Mouse (Mus musculus): ENCODE results near the gene Osbpl8.
A peak's percentile ranks its signal among the peaks of the same experiment; 100 is the strongest.
"Not testable (repeated sequence)": the region's sequence is repeated elsewhere in the genome, so short reads cannot be mapped to it uniquely, and the experiment has no call there.

Osbpl8 gene

DNA sequence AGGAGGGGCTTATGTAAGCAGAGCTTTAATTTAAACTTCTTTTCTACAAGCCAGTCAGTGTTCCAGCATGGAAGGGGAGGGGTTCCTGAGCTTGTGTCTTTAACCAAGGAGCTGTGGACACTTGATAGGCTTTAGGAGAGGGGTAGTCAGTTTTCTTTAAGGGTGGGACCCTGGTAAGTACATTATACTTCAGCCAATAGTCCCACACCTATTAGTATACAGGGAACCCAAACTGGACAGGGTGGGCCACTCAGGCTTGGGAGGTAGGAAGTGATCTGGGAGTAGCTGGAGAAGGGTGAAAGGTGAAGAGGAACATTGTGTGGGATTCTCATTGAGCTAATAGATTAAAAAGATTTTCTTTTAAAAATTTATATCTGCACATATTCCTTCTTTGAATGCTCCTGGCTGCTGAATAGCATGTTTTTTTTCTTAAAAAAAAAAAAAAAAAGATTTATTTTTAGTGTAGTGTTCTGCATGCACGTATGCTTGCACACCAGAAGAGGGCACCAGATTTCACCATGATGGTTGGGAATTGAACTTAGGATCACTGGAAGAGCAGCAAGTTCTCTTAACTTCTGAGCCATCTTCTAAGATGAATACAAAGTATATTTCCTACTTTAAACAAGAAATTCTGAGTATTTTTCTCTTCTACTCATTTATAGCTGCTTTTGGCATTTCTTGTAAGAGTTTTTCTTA lies 21.2 kb downstream of the Osbpl8 start:
- DNase-seq (ENCODE audit: low read depth, low spot score), result no peak

DNA sequence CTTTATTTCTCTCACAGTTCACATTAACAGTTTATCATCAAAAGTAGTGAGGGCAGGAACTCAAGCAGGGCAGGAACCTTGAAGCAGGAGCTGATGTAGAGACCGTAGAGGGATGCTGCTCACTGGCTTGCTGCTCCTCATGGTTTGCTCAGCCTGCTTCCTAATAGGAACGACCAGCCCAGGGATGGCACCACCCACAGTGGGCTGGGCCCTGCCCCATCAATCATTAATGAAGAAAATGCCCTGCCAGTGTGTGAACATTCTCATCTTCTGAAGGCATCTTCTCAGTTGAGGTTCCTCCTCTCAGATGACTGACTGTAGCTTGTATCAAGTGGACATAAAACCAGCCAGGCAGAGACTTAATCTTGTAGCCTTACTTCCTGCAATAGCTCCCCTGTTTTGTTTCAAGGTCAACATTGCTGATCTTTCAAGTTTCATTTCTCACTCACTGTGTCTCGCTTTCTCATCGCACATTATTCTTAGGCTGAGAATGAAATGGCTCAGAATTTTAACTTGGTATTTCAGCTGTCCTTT lies 24.5 kb downstream of the Osbpl8 start:
- DNase-seq (ENCODE audit: low read depth, low spot score), result no peak

DNA sequence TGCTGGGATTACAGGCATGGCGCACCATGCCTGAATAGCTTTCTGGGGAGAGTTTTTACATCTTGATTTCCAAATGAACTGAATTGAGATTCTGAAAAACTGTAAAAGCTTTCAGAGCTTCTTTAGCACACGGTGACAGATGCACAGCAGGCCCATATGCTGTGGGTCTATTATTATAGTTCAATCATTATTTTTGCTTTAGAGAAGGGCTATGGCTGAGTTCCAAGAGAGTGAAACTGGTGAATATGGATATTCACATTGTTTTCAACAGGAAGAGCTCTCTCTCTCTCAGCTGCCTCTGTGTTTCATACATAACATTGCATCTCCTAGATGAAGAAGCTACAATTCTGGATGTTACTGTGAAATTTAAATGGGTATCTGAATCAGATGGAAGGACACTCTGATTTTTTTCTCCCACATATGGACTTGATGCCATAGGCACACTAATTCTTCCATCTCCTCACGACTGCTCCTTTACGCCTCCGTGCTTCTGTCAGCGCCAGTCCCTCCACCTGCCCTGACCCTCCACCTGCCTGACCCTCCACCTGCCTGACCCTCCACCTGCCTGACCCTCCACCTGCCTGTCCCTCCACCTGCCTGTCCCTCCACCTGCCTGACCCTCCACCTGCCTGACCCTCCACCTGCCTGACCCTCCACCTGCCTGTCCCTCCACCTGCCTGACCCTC lies 25.7 kb downstream of the Osbpl8 start:
- no peak for DNase-seq (ENCODE audit: low read depth, low spot score)

DNA sequence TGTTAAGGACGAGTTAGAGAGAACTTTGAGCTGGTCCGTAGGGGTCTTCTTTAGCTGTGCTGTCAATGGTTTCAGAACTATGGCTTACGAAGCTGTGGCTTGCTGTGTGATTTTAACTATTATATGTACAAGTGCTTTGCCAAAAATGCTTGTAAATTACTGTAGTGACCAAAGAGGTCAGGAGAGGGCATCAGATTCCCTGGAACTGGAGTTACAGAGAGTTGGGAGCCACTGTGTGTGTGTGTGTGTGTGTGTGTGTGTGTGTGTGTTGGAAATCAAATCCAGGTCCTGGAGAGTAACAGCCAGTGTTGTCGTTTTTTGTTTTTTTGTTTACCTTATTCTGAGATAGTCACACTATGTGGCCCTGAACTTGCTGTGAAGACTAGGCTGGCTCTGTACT lies 29.0 kb downstream of the Osbpl8 start:
- no peak for DNase-seq (ENCODE audit: low read depth, low spot score)

DNA sequence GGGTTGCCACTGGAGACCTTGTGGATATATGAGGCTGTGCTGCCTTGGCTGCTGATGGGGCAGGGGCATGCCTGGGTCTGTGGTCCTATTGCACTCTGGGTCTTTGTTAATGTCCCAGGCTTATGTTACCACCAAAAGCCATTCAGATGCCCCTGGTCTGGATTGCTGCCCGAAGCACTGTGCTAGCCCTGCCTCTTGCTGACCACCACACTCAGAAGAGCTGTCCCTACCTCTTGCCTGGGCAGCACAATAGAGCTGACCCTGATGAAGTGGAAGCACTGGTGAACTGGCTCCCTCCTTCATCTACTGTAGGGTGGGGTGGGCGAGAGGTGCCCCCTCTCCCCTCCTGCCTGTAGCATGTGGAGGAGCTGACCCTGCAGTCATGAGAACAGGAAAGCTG lies 31.6 kb downstream of the Osbpl8 start:
- DNase-seq (ENCODE audit: low read depth, low spot score), result no peak

DNA sequence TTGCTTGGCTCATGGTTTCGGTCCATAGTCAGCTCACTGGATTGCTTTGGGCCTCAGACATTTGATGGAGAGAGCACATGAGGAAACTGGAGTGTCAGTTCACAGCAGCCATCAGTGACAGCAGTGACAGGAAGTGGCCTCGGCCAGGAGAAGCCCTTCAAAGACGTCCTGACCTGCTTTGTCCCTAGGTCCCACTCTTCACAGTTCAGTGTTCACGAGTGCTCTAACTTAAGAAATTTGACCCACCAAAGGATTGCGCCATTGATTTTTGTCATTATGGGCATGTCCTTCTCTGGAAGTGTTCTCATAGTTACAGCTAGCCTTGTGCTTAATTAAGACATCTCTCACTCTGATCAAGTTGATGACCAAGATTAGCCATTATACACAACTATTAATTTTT lies 34.2 kb downstream of the Osbpl8 start:
- not testable (repeated sequence) for DNase-seq (ENCODE audit: low read depth, low spot score)

DNA sequence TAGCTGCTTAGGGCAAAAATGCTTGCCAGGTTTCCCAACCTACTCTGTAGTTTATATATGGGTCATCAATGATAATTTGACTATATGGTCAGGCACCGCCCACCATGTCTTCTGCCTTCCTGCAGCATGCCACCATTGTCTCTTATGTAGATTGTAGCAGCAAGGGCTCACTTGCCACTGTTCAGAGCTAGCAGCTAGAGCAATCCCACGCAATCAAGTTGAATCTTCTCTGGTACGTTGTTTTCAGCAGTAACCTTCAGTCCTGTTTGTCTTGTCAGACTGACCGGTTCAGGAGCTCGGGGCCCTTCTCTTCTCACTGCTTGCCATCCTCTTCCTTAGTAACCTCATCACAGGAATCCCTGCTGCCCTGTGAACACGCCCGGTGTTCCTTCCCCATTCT lies 36.6 kb downstream of the Osbpl8 start:
- no peak for DNase-seq (ENCODE audit: low read depth, low spot score)

DNA sequence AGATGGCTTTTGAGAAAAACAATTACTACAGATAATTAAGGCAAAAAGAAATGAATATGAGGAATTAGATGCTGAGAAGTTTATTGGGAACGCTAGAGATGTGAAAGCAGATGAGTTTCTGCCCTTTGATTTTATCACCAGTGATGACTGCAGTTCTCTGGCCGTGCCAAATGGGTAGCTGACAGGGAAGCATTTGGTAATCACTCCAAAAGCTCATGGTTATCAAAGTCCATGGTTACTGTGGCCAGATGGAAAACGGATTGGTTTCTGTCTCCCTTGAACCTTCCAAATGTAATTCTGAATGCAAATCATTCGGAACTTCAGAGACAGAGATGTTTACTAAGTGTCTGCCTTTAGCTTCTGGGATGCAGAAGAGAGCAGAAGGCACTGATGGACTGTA lies 37.1 kb downstream of the Osbpl8 start:
- no peak for DNase-seq (ENCODE audit: low read depth, low spot score)

DNA sequence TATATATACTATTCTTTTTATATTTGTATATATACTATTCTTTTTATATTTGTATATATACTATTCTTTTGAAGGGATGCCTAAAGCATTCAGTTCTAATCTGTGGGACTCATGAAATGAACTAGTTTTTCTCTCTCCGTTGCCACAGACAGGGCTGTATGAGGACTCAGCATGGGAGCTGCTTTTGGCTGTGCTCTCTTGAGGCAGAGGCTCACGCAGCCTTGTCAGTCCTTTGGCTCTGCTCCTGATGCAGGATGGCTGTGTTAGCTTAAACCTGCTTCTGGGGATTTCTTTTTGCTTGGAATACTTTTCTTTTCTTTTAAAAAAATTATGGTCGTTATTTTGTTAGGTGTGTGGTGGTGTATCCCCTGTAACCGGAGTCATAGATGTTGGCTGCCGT lies 39.5 kb downstream of the Osbpl8 start:
- DNase-seq (ENCODE audit: low read depth, low spot score), result no peak

DNA sequence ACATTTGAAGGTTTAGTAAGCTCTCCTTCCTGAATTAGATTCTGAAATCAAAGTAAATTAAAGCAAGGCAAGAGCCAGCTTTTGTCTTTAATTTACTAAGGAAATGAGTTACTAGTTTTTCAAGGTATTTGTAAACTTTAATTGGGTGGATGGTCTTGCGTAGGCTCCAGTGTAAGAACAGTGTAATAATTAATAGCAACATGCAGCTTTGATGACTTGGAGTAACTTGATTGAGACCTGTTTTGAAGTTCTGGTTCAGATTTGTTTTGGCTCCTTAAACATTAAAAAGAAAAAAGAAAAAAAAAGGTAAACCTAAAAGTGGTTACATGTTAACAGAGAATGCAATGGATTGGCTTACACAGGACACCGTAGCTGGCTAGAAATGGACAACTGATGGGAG lies 40.9 kb downstream of the Osbpl8 start:
- no peak for DNase-seq (ENCODE audit: low read depth, low spot score)

DNA sequence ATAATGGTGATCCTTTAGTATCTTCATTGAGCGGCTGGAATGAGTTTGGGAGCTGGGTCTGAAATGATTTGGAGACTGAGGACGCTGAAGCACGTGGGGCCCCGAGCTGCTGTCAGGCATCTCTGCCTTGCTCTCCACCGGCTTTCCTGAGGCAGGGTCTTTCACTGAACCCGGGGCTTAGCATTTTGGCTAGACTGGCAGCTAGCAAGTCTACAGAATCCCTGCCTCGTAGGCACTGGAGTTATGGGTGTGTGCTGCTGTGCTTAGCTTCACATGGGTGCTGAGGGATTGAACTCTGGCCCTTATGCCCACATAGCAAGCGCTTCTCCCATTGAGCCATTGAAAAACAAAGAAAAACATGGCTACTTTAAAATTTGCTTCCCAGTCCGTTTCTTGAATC lies 42.8 kb downstream of the Osbpl8 start:
- no peak for DNase-seq (ENCODE audit: low read depth, low spot score)

DNA sequence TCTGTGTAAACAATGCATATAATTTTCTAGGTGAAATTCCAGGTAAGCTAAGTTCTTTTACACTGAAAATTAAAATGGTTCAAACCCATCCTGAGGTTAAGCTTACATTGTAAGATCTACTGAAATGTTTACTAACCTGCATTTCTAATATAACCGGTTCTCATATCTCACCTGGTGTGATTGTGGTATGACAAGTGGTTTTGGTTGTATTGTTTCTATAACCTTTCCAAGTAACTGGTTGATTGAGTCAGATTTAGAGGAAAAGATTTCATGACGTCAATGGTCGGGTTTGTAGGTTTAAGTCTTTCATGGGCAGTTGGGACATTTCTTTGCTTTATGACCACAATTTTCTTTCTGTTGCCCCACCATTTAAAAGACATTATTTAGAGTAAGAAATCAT lies 49.5 kb downstream of the Osbpl8 start:
- no peak for DNase-seq (ENCODE audit: low read depth, low spot score)

DNA sequence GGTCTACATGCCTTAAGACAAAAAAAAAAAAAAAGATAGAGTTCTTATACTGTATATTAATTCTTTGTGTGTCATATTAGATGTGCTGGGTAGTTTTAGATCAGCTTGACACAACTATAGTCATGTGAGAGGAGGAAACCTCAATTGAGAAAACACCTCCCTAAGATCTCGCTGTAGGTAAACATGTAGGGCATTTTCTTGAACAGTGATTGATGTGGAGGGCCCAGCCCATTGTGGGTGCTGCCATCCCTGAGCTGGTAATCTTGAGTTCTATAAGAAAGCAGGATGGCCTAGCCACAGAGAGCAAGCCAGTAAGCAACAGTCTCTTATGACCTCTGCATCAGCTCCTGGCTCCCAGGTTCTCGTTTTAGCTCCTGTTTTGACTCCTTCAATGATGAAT lies 50.1 kb downstream of the Osbpl8 start:
- DNase-seq (ENCODE audit: low read depth, low spot score), result no peak

DNA sequence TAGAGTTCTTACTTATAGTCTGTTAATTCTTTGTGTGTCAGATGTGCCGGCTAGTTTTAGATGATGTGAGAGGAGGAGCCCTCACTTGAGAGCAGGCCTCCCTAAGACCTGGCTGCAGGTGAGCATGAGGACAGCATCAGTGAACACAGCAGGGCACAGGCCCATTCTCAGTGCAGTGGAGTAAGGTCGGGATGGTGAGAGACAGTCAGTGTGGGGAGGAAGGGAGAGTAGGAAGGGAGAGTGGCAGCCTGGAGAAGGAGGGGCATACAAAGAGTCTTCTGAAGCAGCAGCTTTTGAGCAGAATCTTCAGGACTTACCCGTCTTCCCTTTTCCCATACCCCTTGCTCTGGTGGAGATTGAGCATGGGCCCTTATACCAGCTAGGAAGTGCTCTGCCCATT lies 51.0 kb downstream of the Osbpl8 start:
- DNase-seq (ENCODE audit: low read depth, low spot score), result no peak

DNA sequence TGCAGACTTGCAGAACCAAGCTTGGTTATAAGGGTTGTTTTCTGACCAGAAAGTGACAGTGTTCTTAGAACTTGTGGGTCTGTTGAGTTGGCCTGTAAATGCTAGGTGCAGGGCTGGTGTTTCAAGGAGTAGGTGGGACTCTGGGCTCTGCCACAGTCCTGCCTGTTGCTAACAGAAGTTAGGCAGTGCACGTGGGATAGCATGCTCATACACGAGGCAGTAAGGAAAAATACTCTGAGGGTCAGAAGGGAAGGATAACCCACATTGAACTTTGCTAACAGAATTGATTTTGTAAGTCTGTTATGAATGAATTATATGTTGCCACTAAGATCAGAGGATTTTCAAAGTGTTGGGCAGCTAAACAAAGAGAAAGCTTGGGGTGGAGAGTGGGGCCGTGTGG lies 51.6 kb downstream of the Osbpl8 start:
- DNase-seq (ENCODE audit: low read depth, low spot score), result no peak

DNA sequence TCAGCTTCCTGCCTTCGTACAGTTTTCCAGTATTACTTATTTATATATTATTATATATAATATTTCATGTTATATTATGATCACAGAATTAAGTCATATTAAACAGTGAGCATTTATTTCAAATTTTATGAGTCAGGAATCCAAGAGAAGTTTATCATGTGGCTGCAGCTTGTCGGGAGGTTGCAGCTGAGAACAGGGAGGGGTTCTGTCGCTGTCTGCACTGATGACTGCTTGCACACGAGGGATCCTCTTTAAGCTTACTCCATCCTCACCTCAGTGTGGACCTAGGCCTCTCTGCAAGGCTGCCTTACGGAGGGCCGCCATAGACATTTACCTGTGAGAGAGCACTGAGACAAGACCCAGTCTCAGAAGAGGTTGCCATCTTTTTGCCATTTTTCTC lies 58.0 kb downstream of the Osbpl8 start:
- no peak for DNase-seq (ENCODE audit: low read depth, low spot score)

DNA sequence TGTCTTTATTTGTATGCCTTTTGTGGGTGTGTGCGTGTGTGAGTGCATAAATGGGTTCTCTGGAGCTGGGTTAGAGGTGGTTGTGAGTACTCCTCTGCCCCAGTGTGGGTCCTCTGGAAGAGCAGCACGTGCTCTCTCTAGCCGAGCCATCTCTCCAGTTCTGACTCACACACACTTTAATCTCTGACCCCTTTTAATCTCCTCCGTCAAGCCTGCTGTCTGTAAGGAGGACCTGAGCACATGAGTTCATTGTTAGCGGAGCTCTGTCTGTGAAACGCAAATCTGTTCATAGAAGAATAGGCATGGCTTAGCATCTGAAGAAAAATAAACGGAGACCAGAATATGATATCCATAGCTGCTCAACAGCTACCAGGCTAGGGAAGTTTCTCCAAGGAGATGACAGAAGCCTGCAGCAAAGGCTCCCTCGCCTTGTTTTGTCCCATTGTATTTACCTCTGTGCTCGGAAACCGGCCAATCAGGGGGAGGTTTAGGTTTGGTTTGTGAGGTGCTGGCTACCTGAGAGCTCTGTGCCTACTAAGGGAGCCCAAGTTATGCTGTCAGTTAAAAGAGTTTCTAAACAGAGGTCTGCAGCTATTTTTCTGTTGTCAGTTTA lies 58.8 kb downstream of the Osbpl8 start:
- DNase-seq (ENCODE audit: low read depth, low spot score), result no peak

DNA sequence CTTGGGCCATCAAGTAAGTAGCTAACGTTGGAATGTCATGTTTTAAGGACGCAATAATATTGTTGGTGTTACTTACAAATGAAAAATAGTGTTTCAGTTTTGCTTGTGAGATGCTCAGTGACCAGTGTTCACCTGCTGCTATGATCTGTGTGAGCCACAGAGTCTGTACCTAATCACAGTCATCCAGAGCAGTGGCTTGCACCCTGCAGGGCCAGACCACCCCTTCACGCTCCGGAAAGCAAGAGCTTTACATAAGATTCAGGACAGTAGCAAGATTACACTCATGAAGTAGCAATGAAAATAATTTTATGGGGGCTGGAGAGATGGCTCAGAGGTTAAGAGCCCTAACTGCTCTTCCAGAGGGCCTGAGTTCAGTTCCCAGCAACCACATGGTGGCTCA lies 60.1 kb downstream of the Osbpl8 start:
- DNase-seq (ENCODE audit: low read depth, low spot score), result no peak

DNA sequence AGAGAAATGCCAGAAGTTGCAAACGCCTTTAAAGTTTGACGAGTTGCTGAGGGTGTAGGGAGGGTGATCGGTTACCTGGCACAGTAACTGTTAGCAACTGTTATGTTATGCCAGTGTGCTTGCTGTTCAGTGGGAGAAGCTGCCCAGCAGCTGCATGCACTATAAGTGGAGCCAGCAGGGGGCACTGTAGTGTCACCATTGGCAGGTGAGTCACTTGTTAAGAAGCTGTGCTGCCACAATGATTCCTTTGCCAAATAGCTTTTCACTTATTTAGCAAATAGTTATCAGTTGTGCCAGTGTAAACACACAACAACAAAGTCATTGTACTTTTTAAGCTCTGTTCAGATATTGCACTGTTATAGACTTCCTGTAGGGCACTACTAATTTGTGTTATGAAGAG lies 62.0 kb downstream of the Osbpl8 start:
- peak; percentile 87 for DNase-seq (ENCODE audit: low read depth, low spot score)

DNA sequence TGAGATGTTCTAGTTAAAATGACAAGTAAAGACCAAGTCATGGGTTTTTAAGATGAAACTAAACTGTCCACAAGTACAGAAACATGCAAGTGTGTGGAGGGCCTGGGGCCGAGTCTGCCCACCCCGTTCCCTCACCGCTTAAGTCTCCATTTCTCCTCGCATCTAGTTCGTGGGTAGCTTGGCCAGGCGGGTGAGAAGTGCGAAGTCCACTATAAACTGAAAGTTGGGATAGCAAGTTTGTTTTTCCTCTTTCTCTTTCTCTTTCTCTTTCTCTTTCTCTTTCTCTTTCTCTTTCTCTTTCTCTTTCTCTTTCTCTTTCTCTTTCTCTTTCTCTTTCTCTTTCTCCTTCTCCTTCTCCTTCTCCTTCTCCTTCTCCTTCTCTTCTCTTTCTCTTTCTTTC lies 67.7 kb downstream of the Osbpl8 start:
- not testable (repeated sequence) for DNase-seq (ENCODE audit: low read depth, low spot score)

DNA sequence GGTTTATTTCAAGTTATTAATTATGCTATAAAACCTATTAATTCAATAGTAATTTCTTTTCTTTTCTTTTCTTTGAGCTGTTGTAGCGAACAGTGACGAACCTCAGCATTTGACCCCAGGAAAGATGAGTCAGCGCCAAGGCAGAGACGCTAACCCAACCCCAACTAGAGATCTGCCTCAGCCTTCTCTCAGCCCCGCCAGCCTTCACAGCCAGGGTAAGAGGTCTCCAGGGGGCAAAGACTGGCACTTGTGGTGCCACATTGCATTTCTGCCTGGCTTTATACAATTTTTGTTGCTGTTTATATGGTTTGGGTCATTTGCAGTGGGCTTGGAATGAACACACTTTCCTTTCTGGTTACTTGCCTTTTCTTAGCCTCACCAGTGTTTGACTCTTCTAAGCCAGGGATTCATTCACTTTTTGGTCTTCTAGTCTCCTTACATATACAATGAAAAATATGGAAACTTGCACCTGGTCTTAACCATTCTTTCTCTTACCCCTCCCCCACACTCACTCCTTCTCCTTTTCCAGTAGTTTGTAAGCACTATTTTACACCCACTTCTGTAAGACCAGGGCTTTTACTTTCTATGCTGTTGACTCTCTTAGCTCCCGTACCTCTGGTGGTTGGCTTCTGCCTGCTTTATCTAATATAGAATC lies 69.1 kb downstream of the Osbpl8 start:
- DNase-seq (ENCODE audit: low read depth, low spot score), result no peak

Data from forelimb bud, embryonic 11.5 days (tissue).